Mouse (Mus musculus): ENCODE measurements at regions not wholly inside any gene's neighbourhood (a gene's known extent, or its start where the extent isn't known, plus 50 kb on each side); places are given as distances from the start of the nearest gene placed in this dataset.

DNA sequence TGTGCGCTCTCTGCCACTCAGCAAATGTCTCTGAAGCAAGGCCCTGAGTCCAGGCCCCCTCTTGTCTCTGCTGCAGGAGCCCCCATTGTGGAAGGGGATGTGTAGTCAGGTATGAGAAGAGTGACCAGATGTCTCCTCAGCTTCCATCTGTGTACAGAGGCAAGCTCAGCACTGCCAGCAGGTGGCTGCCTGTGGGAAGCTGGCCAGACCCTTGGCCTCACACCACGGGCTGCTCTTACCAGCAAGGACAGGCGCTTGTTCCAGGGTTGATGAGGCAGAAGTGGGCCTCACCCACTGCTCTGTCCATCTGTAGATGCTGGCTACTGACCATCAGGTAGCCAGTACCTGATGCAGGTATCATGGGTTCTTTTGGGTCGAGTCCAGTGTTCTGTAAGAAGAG, 69.4 kb upstream of the Hdac4 start:
- TF ChIP-seq CTCF (IDR thresholded peaks at IDR 0.05; ENCODE audit: borderline replicate concordance, control insufficient read depth, extremely low read depth, insufficient read depth, low read length, poor library complexity) (no peak), POLR2A (IDR thresholded peaks at IDR 0.05; ENCODE audit: control insufficient read depth, extremely low read depth, insufficient read depth, low read length, poor library complexity) (no peak)

Data from thymus, adult 2 months (tissue).